Mouse (Mus musculus): ENCODE data around the gene S100a3.

S100a3 gene

DNA sequence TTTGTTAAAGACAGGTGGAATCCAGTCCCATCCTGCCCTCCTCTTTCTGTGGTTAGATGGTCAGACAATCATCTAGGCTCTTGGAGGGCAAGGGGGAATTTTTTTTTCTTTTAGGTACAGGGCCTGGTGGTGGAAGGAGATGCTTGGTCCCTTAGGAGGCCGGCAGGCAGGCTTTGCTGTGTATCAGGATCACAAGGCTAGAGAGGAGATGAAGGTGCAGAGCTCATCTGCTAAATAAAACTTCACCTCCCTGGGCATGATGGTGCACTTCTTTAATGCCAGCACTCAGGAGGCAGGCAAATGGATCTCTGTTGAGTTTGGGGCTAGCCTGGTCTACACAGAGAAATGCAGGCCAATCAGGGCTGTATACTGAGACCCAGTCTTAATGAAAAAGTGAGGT lies 55.5 kb downstream of the S100a3 start:
- Histone ChIP-seq H3K27me3 (ENCODE audit: control insufficient read depth, insufficient read depth, low read length, poor library complexity, severe bottlenecking) (no peaks in the 10 kb centered on the region), H3K36me3 (ENCODE audit: control insufficient read depth, insufficient read depth, low read length, poor library complexity, severe bottlenecking) (no peaks in the 10 kb centered on the region)
- no peak for DNase-seq (ENCODE audit: low read depth, low spot score)

DNA sequence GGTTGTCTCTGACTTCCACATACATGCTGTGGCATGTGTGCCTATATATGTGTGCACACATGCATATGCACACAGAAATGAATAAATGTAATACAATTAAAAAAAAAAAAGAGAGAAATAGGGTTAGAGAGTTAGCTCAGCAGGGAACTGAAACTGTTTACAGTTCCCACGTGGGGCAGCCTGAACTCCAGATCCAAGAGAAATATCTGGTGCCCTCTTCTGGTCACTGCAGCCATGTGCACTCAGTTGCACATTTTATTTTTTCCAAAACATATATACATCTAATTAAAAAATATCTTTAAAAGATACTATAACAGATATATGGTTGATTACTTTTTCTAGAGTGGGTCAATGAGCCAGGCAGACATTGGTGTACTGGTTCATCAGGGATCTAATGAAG lies 57.2 kb downstream of the S100a3 start:
- Histone ChIP-seq H3K36me3 (ENCODE audit: control insufficient read depth, insufficient read depth, low read length, poor library complexity, severe bottlenecking) (no peaks in the 10 kb centered on the region), H3K27me3 (ENCODE audit: control insufficient read depth, insufficient read depth, low read length, poor library complexity, severe bottlenecking) (no peaks in the 10 kb centered on the region)
- peak; percentile 69 for DNase-seq (ENCODE audit: low read depth, low spot score)

DNA sequence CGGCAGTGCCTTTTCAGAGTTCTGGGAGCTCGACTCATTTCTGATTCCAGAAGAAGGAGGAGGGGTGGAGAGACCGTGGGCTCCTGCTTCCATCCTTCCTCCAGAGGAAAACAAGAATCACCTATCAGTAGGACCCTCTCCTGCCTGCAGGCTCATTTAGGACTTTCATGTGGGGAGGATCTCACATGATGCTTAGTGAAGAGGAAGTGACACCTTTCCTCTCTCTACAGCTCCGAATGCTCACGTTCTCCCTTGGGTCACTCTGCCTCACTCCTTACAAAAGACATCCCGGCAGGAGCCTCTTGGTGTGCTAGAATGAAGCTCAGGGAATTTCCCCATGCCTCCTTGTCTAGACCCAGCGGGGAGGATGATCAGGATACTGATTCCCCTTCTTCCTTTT lies 61.2 kb downstream of the S100a3 start:
- Histone ChIP-seq H3K27me3 (ENCODE audit: control insufficient read depth, insufficient read depth, low read length, poor library complexity, severe bottlenecking) (no peaks in the 10 kb centered on the region), H3K36me3 (ENCODE audit: control insufficient read depth, insufficient read depth, low read length, poor library complexity, severe bottlenecking) (no peaks in the 10 kb centered on the region)
- DNase-seq (ENCODE audit: low read depth, low spot score) = no peak

DNA sequence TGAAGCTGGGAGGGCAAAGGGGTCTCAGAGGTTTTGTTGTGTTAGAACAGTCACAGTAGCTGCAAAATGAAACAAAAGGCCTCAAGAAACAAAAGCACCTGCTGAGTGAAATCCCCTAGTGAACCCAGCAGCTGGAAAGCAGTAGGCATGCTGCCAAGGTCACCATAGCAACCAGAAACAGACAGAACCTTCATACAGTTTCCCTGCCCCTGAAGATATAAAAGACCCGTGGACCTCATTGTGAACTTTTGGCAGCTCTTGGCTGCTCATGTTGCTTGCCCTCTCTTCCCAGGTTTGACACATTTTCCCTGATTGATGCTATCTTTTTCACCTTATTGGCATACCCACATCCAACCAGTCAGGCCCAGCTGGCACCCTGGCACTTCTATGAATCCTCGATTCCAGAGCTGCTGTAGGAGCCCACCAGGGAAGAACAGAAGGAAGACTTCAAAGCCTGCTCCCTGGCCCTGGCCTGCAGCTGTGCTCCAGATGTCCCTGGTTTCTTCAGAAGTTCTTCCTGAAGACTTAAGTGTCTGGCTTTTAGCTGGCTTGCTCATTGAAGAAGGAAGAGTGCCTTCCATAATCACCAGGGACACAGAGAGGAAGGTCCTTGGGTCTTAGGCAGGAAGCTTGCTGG lies 63.2 kb downstream of the S100a3 start:
- H3K36me3 ChIP-seq (ENCODE audit: control insufficient read depth, insufficient read depth, low read length, poor library complexity, severe bottlenecking) = no peaks in the 10 kb centered on the region
- peak; percentile 52 for DNase-seq (ENCODE audit: low read depth, low spot score)
- no peaks in the 10 kb centered on the region for H3K27me3 ChIP-seq (ENCODE audit: control insufficient read depth, insufficient read depth, low read length, poor library complexity, severe bottlenecking)

DNA sequence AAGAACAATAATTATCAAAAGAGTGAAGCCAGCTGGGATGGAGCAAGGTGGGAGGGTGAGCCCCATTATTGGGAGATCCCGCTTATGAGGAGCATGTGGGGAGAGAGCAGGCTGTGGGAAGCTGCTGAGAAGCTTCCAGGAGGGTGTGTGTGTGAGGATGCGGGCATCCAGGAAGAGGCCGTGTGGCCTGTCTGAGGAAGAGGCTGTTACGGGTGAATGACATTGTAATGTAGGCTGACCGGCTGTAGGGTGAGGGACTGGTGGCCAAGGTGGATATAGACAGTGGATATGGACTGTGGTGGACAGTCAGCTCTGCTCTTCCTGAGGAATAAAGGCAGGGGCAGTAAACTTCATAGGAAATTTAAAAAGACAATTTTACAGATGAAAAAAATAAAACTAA lies 65.1 kb downstream of the S100a3 start:
- Histone ChIP-seq H3K27me3 (ENCODE audit: control insufficient read depth, insufficient read depth, low read length, poor library complexity, severe bottlenecking) (no peaks in the 10 kb centered on the region), H3K36me3 (ENCODE audit: control insufficient read depth, insufficient read depth, low read length, poor library complexity, severe bottlenecking) (no peaks in the 10 kb centered on the region)
- DNase-seq (ENCODE audit: low read depth, low spot score) = no peak

DNA sequence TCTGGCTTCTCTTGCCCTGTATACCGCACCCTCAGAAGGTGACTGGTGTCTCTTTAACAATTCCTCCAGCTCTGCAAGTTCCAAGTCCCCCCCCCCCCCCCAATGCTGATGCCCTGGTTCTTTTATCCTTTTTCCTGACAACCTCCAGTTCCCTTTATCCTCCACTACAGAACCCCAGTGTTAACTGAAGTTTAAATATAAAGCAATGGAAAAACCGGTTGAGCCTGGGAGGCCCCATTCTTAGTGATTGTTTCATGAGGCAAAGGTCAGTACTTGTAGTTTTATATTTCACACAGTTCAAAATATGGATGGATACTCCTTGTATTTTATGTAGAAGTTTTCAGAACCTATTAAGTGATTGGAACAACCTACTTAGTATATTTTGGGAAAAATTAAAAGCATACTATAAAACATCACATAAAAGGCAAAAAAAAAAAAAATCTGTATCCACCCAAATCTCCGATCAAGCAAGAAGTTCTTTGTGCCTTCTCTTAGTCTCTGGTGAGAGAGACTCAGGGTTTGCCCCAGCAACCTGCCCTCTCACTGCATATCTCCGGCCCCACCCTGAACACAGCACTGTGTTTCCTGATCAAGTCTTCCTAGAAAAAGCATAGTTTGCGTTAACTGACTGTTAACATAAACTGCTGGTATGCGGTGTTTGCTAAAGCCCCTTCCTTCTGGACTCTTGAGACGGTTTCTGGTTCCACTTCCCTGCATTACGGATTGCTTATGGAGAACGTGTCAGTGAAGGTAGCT lies 66.1 kb downstream of the S100a3 start:
- no peak for DNase-seq (ENCODE audit: low read depth, low spot score)
- H3K36me3 ChIP-seq (ENCODE audit: control insufficient read depth, insufficient read depth, low read length, poor library complexity, severe bottlenecking) = no peaks in the 10 kb centered on the region
- no peaks in the 10 kb centered on the region for H3K27me3 ChIP-seq (ENCODE audit: control insufficient read depth, insufficient read depth, low read length, poor library complexity, severe bottlenecking)

DNA sequence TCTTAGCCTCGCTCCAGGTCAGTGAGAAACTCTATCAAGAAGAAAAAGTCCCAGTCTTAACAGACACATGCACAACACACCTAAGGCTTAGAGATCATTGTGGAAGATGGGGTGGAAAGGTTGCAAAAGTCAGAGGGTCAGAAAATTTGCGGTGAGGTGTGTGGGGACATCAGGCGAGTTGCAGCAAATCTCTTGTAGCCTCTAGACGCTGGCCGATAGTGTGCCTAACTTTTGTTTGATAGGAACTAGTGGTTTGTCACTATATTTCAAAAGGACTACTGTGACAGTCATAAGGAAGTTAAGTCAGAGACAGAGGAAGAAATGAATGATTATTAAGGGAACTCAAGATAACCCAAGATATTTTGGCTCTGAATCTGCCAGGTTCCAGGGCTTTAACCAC lies 67.0 kb downstream of the S100a3 start:
- H3K27me3 ChIP-seq (ENCODE audit: control insufficient read depth, insufficient read depth, low read length, poor library complexity, severe bottlenecking) = no peaks in the 10 kb centered on the region
- no peak for DNase-seq (ENCODE audit: low read depth, low spot score)
- no peaks in the 10 kb centered on the region for H3K36me3 ChIP-seq (ENCODE audit: control insufficient read depth, insufficient read depth, low read length, poor library complexity, severe bottlenecking)

DNA sequence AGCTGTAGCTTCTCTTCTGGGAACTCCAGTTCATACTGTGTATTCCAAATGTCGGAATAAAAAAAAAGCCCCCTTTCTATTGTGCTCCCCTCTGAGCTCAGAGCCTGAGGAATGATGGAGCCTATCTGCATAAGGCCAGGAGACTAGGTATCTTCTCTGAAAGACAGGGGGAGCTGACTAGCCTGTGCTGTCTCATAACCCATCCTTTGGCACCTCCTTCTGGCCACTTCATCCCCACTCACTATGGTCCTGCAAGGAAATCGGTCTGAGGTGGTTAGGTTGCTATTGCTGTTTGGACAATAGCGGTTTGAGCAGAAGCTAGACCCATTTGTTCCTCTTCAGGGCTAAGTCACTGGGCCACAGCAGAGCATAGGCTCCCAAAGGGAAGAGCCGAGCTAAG lies 67.4 kb downstream of the S100a3 start:
- Histone ChIP-seq H3K36me3 (ENCODE audit: control insufficient read depth, insufficient read depth, low read length, poor library complexity, severe bottlenecking) (no peaks in the 10 kb centered on the region), H3K27me3 (ENCODE audit: control insufficient read depth, insufficient read depth, low read length, poor library complexity, severe bottlenecking) (no peaks in the 10 kb centered on the region)
- peak; percentile 63 for DNase-seq (ENCODE audit: low read depth, low spot score)

DNA sequence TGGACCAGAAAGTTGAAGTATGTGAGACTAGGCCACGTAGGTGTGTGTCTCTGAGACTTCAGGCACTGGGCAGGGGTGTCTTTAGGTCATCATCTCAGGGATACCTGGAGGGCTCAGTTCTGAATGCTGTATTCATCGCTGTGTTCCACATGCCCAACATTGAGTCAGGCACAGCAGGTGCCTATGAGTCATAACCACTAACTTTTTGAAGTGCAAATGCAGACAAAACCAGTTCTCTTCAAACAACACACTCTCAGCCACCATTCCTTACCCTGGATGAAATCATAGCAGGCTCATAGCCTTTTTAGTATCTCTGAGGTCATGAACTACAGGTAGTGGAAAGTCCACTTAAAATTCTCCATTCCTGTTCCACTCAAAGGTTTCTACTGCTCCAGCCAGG lies 68.9 kb downstream of the S100a3 start:
- no peaks in the 10 kb centered on the region for H3K36me3 ChIP-seq (ENCODE audit: control insufficient read depth, insufficient read depth, low read length, poor library complexity, severe bottlenecking)
- no peaks in the 10 kb centered on the region for H3K27me3 ChIP-seq (ENCODE audit: control insufficient read depth, insufficient read depth, low read length, poor library complexity, severe bottlenecking)
- no peak for DNase-seq (ENCODE audit: low read depth, low spot score)

DNA sequence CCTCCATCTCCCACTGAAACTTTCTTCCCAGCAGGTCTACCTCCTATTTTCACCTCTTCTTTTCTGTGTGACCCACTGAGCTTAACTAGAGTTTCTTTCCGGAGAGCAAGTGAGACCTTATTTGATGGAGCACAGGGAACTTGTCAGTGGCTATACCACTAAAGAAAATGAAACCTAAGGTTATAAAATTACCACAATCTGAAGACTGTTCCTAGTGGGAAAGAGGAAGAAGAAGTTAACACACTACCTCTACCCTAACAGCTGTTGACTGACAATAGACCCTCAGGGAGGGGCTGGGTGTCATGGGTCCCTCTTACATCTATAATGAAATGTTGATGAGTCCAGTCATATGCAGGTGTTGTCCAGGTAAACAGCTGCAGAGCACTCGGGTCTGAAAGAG lies 71.6 kb downstream of the S100a3 start:
- no peaks in the 10 kb centered on the region for H3K27me3 ChIP-seq (ENCODE audit: control insufficient read depth, insufficient read depth, low read length, poor library complexity, severe bottlenecking)
- DNase-seq (ENCODE audit: low read depth, low spot score) = no peak
- no peaks in the 10 kb centered on the region for H3K36me3 ChIP-seq (ENCODE audit: control insufficient read depth, insufficient read depth, low read length, poor library complexity, severe bottlenecking)

DNA sequence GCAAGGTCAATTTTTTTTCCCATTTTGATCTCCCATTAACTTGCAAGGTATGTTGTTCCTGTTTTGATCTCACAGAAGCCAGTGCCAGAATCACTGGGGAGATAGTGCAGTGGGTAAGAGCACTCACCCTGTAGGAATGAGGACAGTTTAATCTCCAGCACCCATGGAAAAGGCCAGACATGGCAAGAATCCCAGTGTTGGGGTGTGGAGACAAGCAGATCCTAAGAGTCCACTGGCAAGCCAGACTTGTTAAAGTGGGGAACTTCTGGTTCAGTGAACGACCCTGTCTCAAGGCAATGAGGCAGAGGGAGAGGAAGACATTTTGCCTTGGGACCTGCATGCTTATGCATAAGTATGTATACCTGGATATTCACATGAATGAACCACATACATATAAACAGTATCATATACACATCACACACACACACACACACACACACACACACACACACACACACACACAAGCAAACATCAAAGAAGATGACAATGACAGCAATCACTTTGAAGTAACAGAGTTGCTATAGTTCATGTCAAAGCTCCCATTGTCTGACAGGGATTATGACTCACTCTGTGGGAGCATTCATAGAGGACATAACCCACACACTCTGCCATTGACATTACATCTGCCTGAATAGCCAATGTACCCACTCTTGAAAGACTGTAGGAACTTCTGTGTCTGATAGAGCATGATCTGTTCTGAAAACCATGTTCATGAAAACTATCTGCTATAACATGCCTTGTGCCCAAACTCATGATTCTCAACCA lies 78.3 kb downstream of the S100a3 start:
- no peaks in the 10 kb centered on the region for H3K27me3 ChIP-seq (ENCODE audit: control insufficient read depth, insufficient read depth, low read length, poor library complexity, severe bottlenecking)
- no peak for DNase-seq (ENCODE audit: low read depth, low spot score)
- H3K36me3 ChIP-seq (ENCODE audit: control insufficient read depth, insufficient read depth, low read length, poor library complexity, severe bottlenecking) = no peaks in the 10 kb centered on the region

DNA sequence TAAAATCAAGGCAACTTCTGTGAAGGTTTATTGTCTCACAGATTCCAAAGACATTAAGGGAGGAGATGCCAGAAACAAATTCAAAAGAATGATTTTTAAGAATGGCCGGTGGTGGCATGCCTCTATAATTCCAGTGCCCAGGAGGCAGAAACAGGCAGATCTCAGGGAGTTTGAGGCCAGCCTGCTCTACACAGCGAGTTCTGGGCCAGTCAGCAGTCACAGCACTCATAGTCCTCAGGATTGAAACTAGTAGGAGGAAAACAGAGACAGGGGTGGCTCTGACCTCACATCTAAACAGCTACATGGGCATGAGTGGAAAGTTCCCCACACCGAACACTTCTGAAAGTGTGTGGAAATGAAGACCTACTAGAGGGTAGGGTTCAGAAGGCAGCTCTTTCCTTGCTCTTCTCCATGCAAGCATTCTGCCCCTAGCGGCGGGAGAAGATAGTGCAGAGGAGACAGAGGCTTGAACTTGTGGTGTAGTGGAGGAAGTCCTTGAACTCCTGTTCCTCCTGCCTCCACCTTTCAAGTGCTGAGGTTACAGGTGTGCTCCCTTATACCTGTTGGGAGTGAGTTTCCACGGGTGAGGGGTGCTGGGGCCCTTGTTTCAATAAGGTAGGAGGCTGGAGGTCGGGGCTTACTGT lies 79.3 kb downstream of the S100a3 start:
- H3K27me3 ChIP-seq (ENCODE audit: control insufficient read depth, insufficient read depth, low read length, poor library complexity, severe bottlenecking) = no peaks in the 10 kb centered on the region
- H3K36me3 ChIP-seq (ENCODE audit: control insufficient read depth, insufficient read depth, low read length, poor library complexity, severe bottlenecking) = no peaks in the 10 kb centered on the region
- DNase-seq (ENCODE audit: low read depth, low spot score) = peak; percentile 75

DNA sequence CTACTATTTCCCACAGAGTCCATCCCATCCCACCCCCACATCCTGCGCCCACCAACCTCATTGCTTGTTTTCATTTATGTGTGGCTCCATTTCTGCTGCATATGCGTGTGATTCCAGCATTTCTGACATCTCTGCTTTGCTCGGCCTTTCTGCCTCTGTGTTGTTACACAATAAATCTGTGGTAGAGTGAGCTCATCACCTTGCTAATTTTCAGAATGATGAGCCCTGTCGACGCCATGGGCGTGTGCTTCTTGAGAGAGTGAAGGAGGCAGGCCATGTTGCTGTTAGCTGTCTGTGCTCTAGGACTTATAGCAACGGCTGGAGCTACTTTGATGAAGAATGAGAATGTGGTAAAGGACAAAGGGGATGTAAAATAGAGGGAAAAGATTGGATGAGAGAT lies 80.6 kb downstream of the S100a3 start:
- DNase-seq (ENCODE audit: low read depth, low spot score) = no peak

DNA sequence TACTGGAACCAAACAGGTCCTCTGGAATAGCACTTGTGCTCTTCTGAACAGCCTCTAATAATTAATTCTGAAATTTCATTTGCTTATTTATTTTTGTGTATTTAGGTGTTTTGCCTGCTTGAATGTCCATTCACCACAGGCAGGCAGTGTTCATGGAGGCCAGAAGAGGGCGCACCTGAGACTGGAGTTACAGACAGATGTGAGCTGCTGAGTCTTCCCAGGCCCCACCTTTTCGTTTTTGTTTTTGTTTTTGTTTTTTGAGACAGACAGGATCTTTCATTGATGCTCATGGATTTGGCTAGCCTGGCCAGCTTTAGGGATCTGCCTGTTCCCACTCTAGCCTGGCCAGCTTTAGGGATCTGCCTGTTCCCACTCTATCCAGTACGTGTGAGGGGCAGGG lies 83.8 kb downstream of the S100a3 start:
- Histone ChIP-seq H3K36me3 (ENCODE audit: control insufficient read depth, insufficient read depth, low read length, poor library complexity, severe bottlenecking) (no peaks in the 10 kb centered on the region), H3K27me3 (ENCODE audit: control insufficient read depth, insufficient read depth, low read length, poor library complexity, severe bottlenecking) (no peaks in the 10 kb centered on the region; the same call in 1 of the 2 replicates)
- DNase-seq (ENCODE audit: low read depth, low spot score) = peak; percentile 69

More for the DNA sequence above, 80.6 kb downstream of the S100a3 start:
- Histone ChIP-seq H3K27me3 (ENCODE audit: control insufficient read depth, insufficient read depth, low read length, poor library complexity, severe bottlenecking) (no peaks in the 10 kb centered on the region), H3K36me3 (ENCODE audit: control insufficient read depth, insufficient read depth, low read length, poor library complexity, severe bottlenecking) (no peaks in the 10 kb centered on the region)

DNA sequence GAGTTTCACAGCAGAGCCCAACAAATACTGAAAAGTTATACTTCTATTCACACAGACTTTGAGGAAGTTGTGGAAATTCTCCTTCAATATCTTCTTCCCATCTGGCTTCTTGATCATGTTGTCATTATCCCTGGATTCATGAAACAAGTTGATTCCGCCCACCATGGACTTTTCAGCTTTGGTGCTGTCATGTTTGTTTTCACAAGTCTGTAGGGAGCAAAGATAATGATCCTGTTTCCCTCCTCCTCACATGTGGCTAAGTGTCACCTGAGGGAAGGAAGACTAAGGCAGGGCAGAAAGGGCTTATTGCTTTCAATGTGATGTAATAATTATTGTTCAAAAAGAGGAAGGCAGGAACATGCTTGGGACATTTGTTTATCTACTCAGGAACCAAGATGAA lies 86.9 kb downstream of the S100a3 start:
- Histone ChIP-seq H3K36me3 (ENCODE audit: control insufficient read depth, insufficient read depth, low read length, poor library complexity, severe bottlenecking) (no peaks in the 10 kb centered on the region), H3K27me3 (ENCODE audit: control insufficient read depth, insufficient read depth, low read length, poor library complexity, severe bottlenecking) (no peaks in the 10 kb centered on the region; the same call in 1 of the 2 replicates)
- no peak for DNase-seq (ENCODE audit: low read depth, low spot score)

Data from splenic B cell, adult 2 months (primary cell).